17 mouse cellular contexts compared by ENCODE assay signal in genomic region chr10:122148609-122149008, GRCm38 (mm10). TPM values are rescaled to one million over a fixed set of nuclear protein-coding genes. Genes with fewer than 3 reads are reported as not detected.
A peak's percentile ranks its signal among the peaks of the same experiment; 100 is the strongest.
DNase-seq lines count a peak whose midpoint lies in the region; ATAC-seq and TF ChIP-seq lines count a peak whose summit lies in the region.
"Had no signal": no experiment of that assay in that cellular context is flagged by ENCODE, and none has a peak within 500 bp of the region (broad histone marks: within the 10 kb centered on the region; RNA-seq: fewer than 3 reads in every experiment).

No protein-coding gene starts in this region.

- DNase-seq in forebrain, embryonic 14.5 days (ENCODE audit: low spot score), result peak; percentile 57
- DNase-seq in brain, embryonic 14.5 days (ENCODE audit: low read depth), result peak; percentile 67
- peak; percentile 22 for DNase-seq in brain, embryonic 18.5 days (ENCODE audit: low read depth, low spot score)
- peak; percentile 23 for DNase-seq in forebrain, postnatal 0 days
- no peak for DNase-seq in adipocyte (ENCODE audit: low spot score)
- DNase-seq: adrenal gland, adult 8-10 months; adrenal gland, postnatal 14 days; adrenal gland, postnatal 36 days; cerebellum, adult 11-12 months; cerebellum, adult 2 months; cerebellum, adult 9-10 months; cerebellum, postnatal 10 days; cerebellum, postnatal 25 days had no signal

- no peak for TF ChIP-seq POLR2A in brain, embryonic 14.5 days (IDR thresholded peaks at IDR 0.05; ENCODE audit: borderline replicate concordance, extremely low read depth, insufficient read depth, insufficient read length, poor library complexity, severe bottlenecking)

- H3K4me1 ChIP-seq in forebrain, embryonic 14.5 days (ENCODE audit: control insufficient read depth, insufficient read depth, low read length), result no peaks in the 10 kb centered on the region
- no peaks in the 10 kb centered on the region for H3K4me1 ChIP-seq in forebrain, embryonic 12.5 days
- no peaks in the 10 kb centered on the region for H3K4me1 ChIP-seq in forebrain, postnatal 0 days (ENCODE audit: insufficient read depth)
- H3K4me1 ChIP-seq in midbrain, embryonic 16.5 days (ENCODE audit: control insufficient read depth, insufficient read depth, low read length), result no peaks in the 10 kb centered on the region
- H3K4me1 ChIP-seq: embryonic facial prominence, embryonic 10.5 days; embryonic facial prominence, embryonic 12.5 days had no signal

- no peak overlapping the region for H3K27ac ChIP-seq in forebrain, embryonic 14.5 days (ENCODE audit: low read depth, low read length)
- no peak overlapping the region for H3K27ac ChIP-seq in forebrain, embryonic 12.5 days
- no peak overlapping the region for H3K27ac ChIP-seq in forebrain, postnatal 0 days (ENCODE audit: low read depth, low read length)
- H3K27ac ChIP-seq in midbrain, embryonic 16.5 days (ENCODE audit: low read length), result no peak overlapping the region
- H3K27ac ChIP-seq: embryonic facial prominence, embryonic 10.5 days; embryonic facial prominence, embryonic 12.5 days had no signal

- H3K27me3 ChIP-seq in forebrain, embryonic 14.5 days (replicated peaks; ENCODE audit: control insufficient read depth, insufficient read depth, low read length), result no peaks in the 10 kb centered on the region
- H3K27me3 ChIP-seq in forebrain, embryonic 12.5 days, result no peaks in the 10 kb centered on the region
- H3K27me3 ChIP-seq in forebrain, postnatal 0 days (ENCODE audit: insufficient read depth, low read length), result no peaks in the 10 kb centered on the region
- H3K27me3 ChIP-seq in midbrain, embryonic 16.5 days (ENCODE audit: control insufficient read depth, insufficient read depth, low read depth, low read length), result no peaks in the 10 kb centered on the region
- H3K27me3 ChIP-seq: embryonic facial prominence, embryonic 12.5 days had no signal

- ATAC-seq in forebrain, embryonic 14.5 days, result peak; percentile 52
- ATAC-seq in forebrain, embryonic 12.5 days (ENCODE audit: low FRiP score), result no peak
- peak; percentile 74; the same call in 1 of the 2 replicates for ATAC-seq in forebrain, postnatal 0 days
- ATAC-seq in midbrain, embryonic 16.5 days, result no peak

- WGBS in forebrain, embryonic 14.5 days, result 73% methylated on average over 4 of the region's 4 CpGs
- 75% methylated on average over 4 of the region's 4 CpGs for WGBS in forebrain, embryonic 12.5 days
- WGBS in forebrain, postnatal 0 days, result 49% methylated on average over 4 of the region's 4 CpGs
- WGBS in midbrain, embryonic 16.5 days, result 84% methylated on average over 4 of the region's 4 CpGs

- H3K4me2 ChIP-seq in forebrain, embryonic 14.5 days (ENCODE audit: low read length), result no peak overlapping the region
- no peak overlapping the region for H3K4me2 ChIP-seq in forebrain, embryonic 12.5 days
- H3K4me2 ChIP-seq in forebrain, postnatal 0 days (ENCODE audit: low read depth), result no peak overlapping the region
- no peak overlapping the region for H3K4me2 ChIP-seq in midbrain, embryonic 16.5 days (ENCODE audit: low read length)
- H3K4me2 ChIP-seq: embryonic facial prominence, embryonic 12.5 days had no signal

- no peak overlapping the region for H3K4me3 ChIP-seq in forebrain, embryonic 14.5 days (ENCODE audit: low read depth, low read length)
- no peak overlapping the region for H3K4me3 ChIP-seq in forebrain, embryonic 12.5 days (replicated peaks)
- H3K4me3 ChIP-seq in forebrain, postnatal 0 days (ENCODE audit: low read depth, low read length), result no peak overlapping the region
- H3K4me3 ChIP-seq in midbrain, embryonic 16.5 days (ENCODE audit: low read depth, low read length), result no peak overlapping the region
- H3K4me3 ChIP-seq: embryonic facial prominence, embryonic 10.5 days; embryonic facial prominence, embryonic 12.5 days had no signal

- no peak for TF ChIP-seq CTCF in brain, embryonic 14.5 days (IDR thresholded peaks at IDR 0.05; ENCODE audit: borderline replicate concordance, extremely low read depth, insufficient read depth, insufficient read length)
- TF ChIP-seq CTCF in forebrain, postnatal 0 days (IDR thresholded peaks at IDR 0.05; ENCODE audit: low read depth), result no peak

- H3K9ac ChIP-seq in forebrain, embryonic 14.5 days (ENCODE audit: low read length), result no peak overlapping the region
- H3K9ac ChIP-seq in forebrain, embryonic 12.5 days, result no peak overlapping the region
- no peak overlapping the region for H3K9ac ChIP-seq in forebrain, postnatal 0 days
- no peak overlapping the region for H3K9ac ChIP-seq in midbrain, embryonic 16.5 days (ENCODE audit: low read depth, low read length)
- H3K9ac ChIP-seq: embryonic facial prominence, embryonic 12.5 days had no signal

- H3K36me3 ChIP-seq in forebrain, embryonic 14.5 days (ENCODE audit: control insufficient read depth, insufficient read depth, low read length), result no peaks in the 10 kb centered on the region
- no peaks in the 10 kb centered on the region for H3K36me3 ChIP-seq in forebrain, embryonic 12.5 days (replicated peaks)
- no peaks in the 10 kb centered on the region for H3K36me3 ChIP-seq in forebrain, postnatal 0 days (ENCODE audit: insufficient read depth)
- H3K36me3 ChIP-seq in midbrain, embryonic 16.5 days (ENCODE audit: control insufficient read depth, insufficient read depth, low read length), result no peaks in the 10 kb centered on the region
- H3K36me3 ChIP-seq: embryonic facial prominence, embryonic 10.5 days; embryonic facial prominence, embryonic 12.5 days had no signal

- no peaks in the 10 kb centered on the region for H3K9me3 ChIP-seq in forebrain, embryonic 14.5 days (replicated peaks; ENCODE audit: control insufficient read depth, low read length)
- H3K9me3 ChIP-seq in forebrain, embryonic 12.5 days, result no peaks in the 10 kb centered on the region
- H3K9me3 ChIP-seq in forebrain, postnatal 0 days (ENCODE audit: low read length), result no peaks in the 10 kb centered on the region
- no peaks in the 10 kb centered on the region for H3K9me3 ChIP-seq in midbrain, embryonic 16.5 days (replicated peaks; ENCODE audit: control insufficient read depth, low read length, poor library complexity, severe bottlenecking)
- H3K9me3 ChIP-seq: embryonic facial prominence, embryonic 10.5 days; embryonic facial prominence, embryonic 12.5 days had no signal

RNA-seq across cellular contexts. Expression of gene Rxylt1, which starts 51.4 kb away (rescaled TPM):
- 30.6 and 34.6 TPM in 2 replicates for polyA plus RNA-seq in forebrain, embryonic 14.5 days (2014; fragmentation: Nextera tagmentation; extraction: Ambion mirVana)
- polyA plus RNA-seq in forebrain, embryonic 12.5 days (2016; fragmentation: Nextera tagmentation; extraction: Ambion mirVana), result 28.1 and 36.7 TPM in 2 replicates
- 9.3 and 15.3 TPM in 2 replicates for polyA plus RNA-seq in brain, embryonic 14.5 days (2012; rRNA removed)
- total RNA-seq in forebrain, postnatal 0 days (2014; rRNA removed), result 40.5 and 44.0 TPM in 2 replicates
- 48.4 and 49.3 TPM in 2 replicates for polyA plus RNA-seq in forebrain, postnatal 0 days (2015; fragmentation: Nextera tagmentation; extraction: Ambion mirVana)
- 36.4 and 38.1 TPM in 2 replicates for polyA plus RNA-seq in midbrain, embryonic 16.5 days (2015; fragmentation: Nextera tagmentation; extraction: Ambion mirVana)

Comparison
In these comparisons a context has a peak if more than half of its experiments do, and no peak if none do; other contexts are left out.
1. ATAC-seq: peak in forebrain, embryonic 14.5 days (single experiment) and forebrain, postnatal 0 days (single experiment); none in forebrain, embryonic 12.5 days (single experiment) and midbrain, embryonic 16.5 days (single experiment).